Mouse (Mus musculus) limb, embryonic 15.5 days (tissue): ENCODE data around the gene Snurf. TPM values are rescaled to one million over a fixed set of nuclear protein-coding genes. Genes with fewer than 3 reads are reported as not detected.

Experiments
- polyA plus RNA-seq: library from polyadenylated mRNA; unstranded; fragments of >200 nt; fragmentation: Nextera tagmentation; extraction: Ambion mirVana; gene quantifications from 2 replicates; pipeline ENCODE4 v1.2.1, GENCODE M21; 2015

Gene Snurf
- polyA plus RNA-seq, 1 experiment from 2014 or later = 17.2 TPM

Other genes with a start within 250 kb of the Snurf start
- gene Gm38393, start within 50 bp of the Snurf start, polyA plus RNA-seq = 0.15 TPM in 1 of 2 replicates, not detected in the other
- 23.3 and 25.4 TPM in 2 replicates for gene Snrpn, start 135.2 kb upstream of the Snurf start, polyA plus RNA-seq